Mouse (Mus musculus): Measurements from ENCODE around the gene Nckap5.

- TF ChIP-seq GATA1 (IDR thresholded peaks at IDR 0.05; ENCODE audit: borderline replicate concordance, low read length), result no peak
- no peak for TF ChIP-seq FLI1 (IDR thresholded peaks at IDR 0.05; ENCODE audit: low read length)
Measured at GRCm38 (mm10) chr1:126752247-126753037, 78.2 kb downstream of the Nckap5 start.

Data from megakaryocyte, embryonic 14.5 days (primary cell).